Mouse (Mus musculus) thymus, adult 2 months (tissue): ENCODE results near the gene Usp24.

Experiments
- CTCF ChIP-seq: fragments of 200-500 bp; IDR thresholded peaks from 2 replicates; pipeline ENCODE4 v1.5.1; 2012; ENCODE audit warnings: mild to moderate bottlenecking, control low read depth, low read length, moderate library complexity, borderline replicate concordance; ENCODE audit not compliant: control insufficient read depth, poor library complexity, insufficient read depth; ENCODE audit errors: extremely low read depth
- POLR2A ChIP-seq: fragments of 200-500 bp; IDR thresholded peaks from 2 replicates; pipeline ENCODE4 v1.6.1; 2012; ENCODE audit warnings: mild to moderate bottlenecking, low read length, control low read depth, moderate library complexity; ENCODE audit not compliant: control insufficient read depth, poor library complexity, insufficient read depth; ENCODE audit errors: extremely low read depth

DNA sequence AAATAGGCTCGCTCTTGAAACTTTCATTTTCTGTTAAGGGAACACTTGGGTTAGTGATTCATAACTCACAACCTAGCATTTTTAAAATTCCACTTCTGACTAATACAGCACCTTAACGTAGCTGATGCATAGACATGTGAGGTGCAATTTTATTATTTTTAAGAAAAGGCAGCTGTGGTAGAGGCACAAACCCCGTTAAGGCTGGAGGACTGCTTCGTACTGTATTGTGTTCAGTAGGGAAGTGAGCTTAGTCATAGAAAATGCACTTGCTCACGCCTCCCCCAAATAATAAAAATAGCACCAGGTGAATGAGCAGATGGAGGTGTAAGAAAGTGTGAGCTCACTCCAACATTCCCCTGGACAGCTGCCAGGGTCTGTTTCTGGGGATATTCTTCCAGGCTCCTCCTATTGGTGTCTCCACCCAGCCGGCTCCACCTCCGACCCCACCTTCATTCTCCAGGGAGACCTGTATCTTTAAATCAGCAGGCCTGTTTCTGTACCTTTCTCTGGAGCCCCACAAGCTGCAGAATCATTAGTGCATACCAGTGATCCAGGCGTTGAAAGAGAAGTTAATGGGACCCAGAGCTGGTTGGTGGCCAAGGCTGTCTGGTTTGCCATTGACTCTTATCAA is 34.4 kb upstream of the Usp24 start:
- TF ChIP-seq CTCF (no peak), POLR2A (no peak)
